Mouse (Mus musculus) forelimb bud, embryonic 11.5 days (tissue): ENCODE results near the gene Gpkow.

Experiments
- DNase-seq: peaks from one replicate; pipeline ENCODE4 v3.0.0-alpha.2; 2012; ENCODE audit warnings: low read depth, low spot score

Gpkow gene

GRCm38 (mm10) chrX:7696954-7697381 lies at the start of gene Gpkow:
Gene Gpkow (plus strand): TSS chrX:7697131.
- peak; percentile 89 for DNase-seq

- peak; percentile 90 for DNase-seq
Observed at GRCm38 (mm10) chrX:7648671-7649304, 48.1 kb upstream of the Gpkow start.

- DNase-seq = no peak
Observed at GRCm38 (mm10) chrX:7657221-7657639, 39.7 kb upstream of the Gpkow start, which contains the start of gene Prickle3. Gene Prickle3 (plus strand): TSS chrX:7657260.

GRCm38 (mm10) chrX:7658031-7658784 lies 38.7 kb upstream of the Gpkow start:
- DNase-seq = no peak

GRCm38 (mm10) chrX:7658785-7659589 lies 37.9 kb upstream of the Gpkow start:
- no peak for DNase-seq

- DNase-seq = no peak
Observed at GRCm38 (mm10) chrX:7661086-7661485, 35.8 kb upstream of the Gpkow start.

- no peak for DNase-seq
Observed at GRCm38 (mm10) chrX:7662936-7663335, 34.0 kb upstream of the Gpkow start.

GRCm38 (mm10) chrX:7664791-7665190 lies 32.1 kb upstream of the Gpkow start:
- DNase-seq = no peak

- no peak for DNase-seq
Observed at GRCm38 (mm10) chrX:7665739-7666502, 31.0 kb upstream of the Gpkow start.

GRCm38 (mm10) chrX:7670390-7670881 lies 26.5 kb upstream of the Gpkow start:
- peak; percentile 52 for DNase-seq

GRCm38 (mm10) chrX:7670921-7671623 lies 25.9 kb upstream of the Gpkow start, which contains the start of gene Plp2:
Gene Plp2 (minus strand): TSS chrX:7671390.
- DNase-seq = no peak

- no peak for DNase-seq
Observed at GRCm38 (mm10) chrX:7672739-7673138, 24.2 kb upstream of the Gpkow start.

- no peak for DNase-seq
Observed at GRCm38 (mm10) chrX:7673578-7674281, 23.2 kb upstream of the Gpkow start.

- DNase-seq = no peak
Observed at GRCm38 (mm10) chrX:7674284-7675000, 22.5 kb upstream of the Gpkow start.

- no peak for DNase-seq
Observed at GRCm38 (mm10) chrX:7675001-7675380, 21.9 kb upstream of the Gpkow start.

GRCm38 (mm10) chrX:7678986-7679385 lies 17.9 kb upstream of the Gpkow start:
- DNase-seq = no peak

GRCm38 (mm10) chrX:7679405-7680056 lies 17.4 kb upstream of the Gpkow start:
- DNase-seq = peak; percentile 90

- DNase-seq = no peak
Observed at GRCm38 (mm10) chrX:7680057-7680412, 16.9 kb upstream of the Gpkow start.

- no peak for DNase-seq
Observed at GRCm38 (mm10) chrX:7680864-7681263, 16.1 kb upstream of the Gpkow start, which contains the start of gene Magix. Gene Magix (minus strand): TSS chrX:7681251.
